Mouse (Mus musculus) ES-Bruce4 (cell line): ENCODE results near the gene Itga1.

Experiments
- CTCF ChIP-seq: IDR thresholded peaks from one replicate; pipeline ENCODE4 v1.8.1; 2011; ENCODE audit warnings: low read depth, low read length
- POLR2A ChIP-seq: IDR thresholded peaks from one replicate; pipeline ENCODE4 v1.8.1; 2011; ENCODE audit warnings: low read length; ENCODE audit not compliant: insufficient read depth

- no peak for TF ChIP-seq CTCF
- TF ChIP-seq POLR2A = no peak
Measured at GRCm38 (mm10) chr13:115025394-115025793, 76.4 kb downstream of the Itga1 start.
